Mouse (Mus musculus) forebrain, embryonic 13.5 days (tissue): Measurements from ENCODE around the gene Olfr839-ps1. TPM values are rescaled to one million over a fixed set of nuclear protein-coding genes. Genes with fewer than 3 reads are reported as not detected.

Source experiments
- ATAC-seq: fragments of 200-750 bp; cut with Nextera tagmentation; 2 replicates; pipeline ENCODE4 v1.8.0; 2017
- H3K27ac ChIP-seq: fragments of 300-500 bp; sonication (generic); 2 replicates; pipeline ENCODE4 v1.5.1; 2015; ENCODE audit warnings: inconsistent platforms, mild to moderate bottlenecking, moderate library complexity
- H3K27me3 ChIP-seq: fragments of 300-500 bp; sonication (generic); 2 replicates; pipeline ENCODE4 v1.6.1; 2015; ENCODE audit warnings: mild to moderate bottlenecking, inconsistent platforms
- H3K36me3 ChIP-seq: fragments of 300-500 bp; sonication (generic); 2 replicates; pipeline ENCODE4 v1.6.1; 2015; ENCODE audit warnings: mild to moderate bottlenecking, inconsistent platforms; ENCODE audit not compliant: poor library complexity, severe bottlenecking
- H3K4me1 ChIP-seq: fragments of 300-500 bp; sonication (generic); 2 replicates; pipeline ENCODE4 v1.6.1; 2015; ENCODE audit warnings: inconsistent platforms
- H3K4me2 ChIP-seq: fragments of 300-500 bp; sonication (generic); 2 replicates; pipeline ENCODE4 v1.6.1; 2015; ENCODE audit warnings: inconsistent platforms, mild to moderate bottlenecking, moderate library complexity
- H3K4me3 ChIP-seq: fragments of 300-500 bp; sonication (generic); 2 replicates; pipeline ENCODE4 v1.5.1; 2015; ENCODE audit warnings: mild to moderate bottlenecking, inconsistent platforms
- H3K9ac ChIP-seq: fragments of 300-500 bp; sonication (generic); 2 replicates; pipeline ENCODE4 v1.6.1; 2015; ENCODE audit warnings: mild to moderate bottlenecking, inconsistent platforms
- H3K9me3 ChIP-seq: fragments of 300-500 bp; sonication (generic); replicated peaks from 2 replicates; pipeline ENCODE4 v1.6.1; 2016; ENCODE audit warnings: inconsistent platforms
- WGBS: fragments of 180-500 bp; shearing (Covaris S2); methylation state at CpG from one replicate; pipeline ENCODE4 v1.1.7; 2015; 5-methylcytosine and 5-hydroxymethylcytosine counted together
- polyA plus RNA-seq: library from polyadenylated mRNA; unstranded; fragments of >200 nt; fragmentation: Nextera tagmentation; extraction: Ambion mirVana; gene quantifications from 2 replicates; pipeline ENCODE4 v1.2.1, GENCODE M21; 2015

Gene Olfr839-ps1
- not detected in 2 replicates for polyA plus RNA-seq

GRCm38 (mm10) chr9:19177212-19177611 is at the start of gene Olfr839-ps1:
Gene Olfr839-ps1 (minus strand): TSS chr9:19177312.
- no peak within 1 kb of the TSS for H3K4me3 ChIP-seq
- no peaks in the 10 kb centered on the region for H3K27me3 ChIP-seq
- H3K36me3 ChIP-seq = no peaks in the 10 kb centered on the region
- H3K4me2 ChIP-seq = no peak within 1 kb of the TSS
- H3K4me1 ChIP-seq = no peaks in the 10 kb centered on the region
- WGBS = 86% methylated on average over 1 of the region's 1 CpGs
- no peak within 1 kb of the TSS for H3K9ac ChIP-seq
- H3K27ac ChIP-seq = no peak within 1 kb of the TSS
- no peak for ATAC-seq
- peaks cover 28% of the 10 kb centered on the region for H3K9me3 ChIP-seq

GRCm38 (mm10) chr9:19136017-19136416 is 41.1 kb downstream of the Olfr839-ps1 start, which contains the start of gene Olfr837:
Gene Olfr837 (plus strand): TSS chr9:19136317.
- Histone ChIP-seq H3K4me3 (no peak within 1 kb of the TSS), H3K9me3 (peaks cover 11% of the 10 kb centered on the region), H3K9ac (no peak within 1 kb of the TSS), H3K36me3 (no peaks in the 10 kb centered on the region), H3K27ac (no peak within 1 kb of the TSS), H3K27me3 (no peaks in the 10 kb centered on the region), H3K4me2 (no peak within 1 kb of the TSS), H3K4me1 (no peaks in the 10 kb centered on the region)
- WGBS = 66% methylated on average over 1 of the region's 1 CpGs
- no peak for ATAC-seq

- Histone ChIP-seq H3K36me3 (no peaks in the 10 kb centered on the region), H3K4me1 (no peaks in the 10 kb centered on the region), H3K9ac (no peak within 1 kb of the TSS), H3K27ac (no peak within 1 kb of the TSS), H3K4me2 (no peak within 1 kb of the TSS), H3K4me3 (no peak within 1 kb of the TSS), H3K9me3 (no peaks in the 10 kb centered on the region), H3K27me3 (no peaks in the 10 kb centered on the region)
- ATAC-seq = no peak
Observed at GRCm38 (mm10) chr9:19120082-19120481, 57.0 kb downstream of the Olfr839-ps1 start, which contains the start of gene Olfr836. Gene Olfr836 (plus strand): TSS chr9:19120382.

Other genes with a start within 250 kb of the Olfr839-ps1 start
- gene Olfr832, start 240.2 kb downstream of the Olfr839-ps1 start, polyA plus RNA-seq = not detected in 2 replicates
- not detected in 2 replicates for gene Olfr834, start 189.3 kb downstream of the Olfr839-ps1 start, polyA plus RNA-seq
- gene Olfr835, start 144.6 kb downstream of the Olfr839-ps1 start, polyA plus RNA-seq = not detected in 2 replicates
- not detected in 2 replicates for gene Olfr836, start 56.9 kb downstream of the Olfr839-ps1 start, polyA plus RNA-seq
- not detected in 2 replicates for gene Olfr837, start 41.0 kb downstream of the Olfr839-ps1 start, polyA plus RNA-seq
- not detected in 2 replicates for gene Olfr843, start 74.7 kb upstream of the Olfr839-ps1 start, polyA plus RNA-seq
- gene Olfr844, start 139.0 kb upstream of the Olfr839-ps1 start, polyA plus RNA-seq = not detected in 2 replicates
- gene Olfr845, start 159.1 kb upstream of the Olfr839-ps1 start, polyA plus RNA-seq = not detected in 2 replicates
- gene Olfr846, start 186.7 kb upstream of the Olfr839-ps1 start, polyA plus RNA-seq = not detected in 2 replicates
- gene Olfr847, start 201.4 kb upstream of the Olfr839-ps1 start, polyA plus RNA-seq = not detected in 2 replicates